Mouse (Mus musculus): Measurements from ENCODE around the gene Acsm4. TPM values are rescaled to one million over a fixed set of nuclear protein-coding genes. Genes with fewer than 3 reads are reported as not detected.
A peak's percentile ranks its signal among the peaks of the same experiment; 100 is the strongest.

Acsm4 gene
- polyA plus RNA-seq (2015; fragmentation: Nextera tagmentation; extraction: Ambion mirVana): 11.7 and 21.4 TPM in 2 replicates

GRCm38 (mm10) chr7:119689726-119690125 lies at the start of gene Acsm4:
Gene Acsm4, plus strand, starts transcription at chr7:119690026.
- ATAC-seq (ENCODE audit: insufficient number of reproducible peaks, low FRiP score, low TSS enrichment, low read depth): no peak
- Histone ChIP-seq H3K4me2 (replicated peaks) (no peak within 1 kb of the TSS), H3K4me3 (replicated peaks) (no peak within 1 kb of the TSS), H3K4me1 (no peaks in the 10 kb centered on the region), H3K27me3 (no peaks in the 10 kb centered on the region), H3K36me3 (no peaks in the 10 kb centered on the region), H3K9me3 (replicated peaks) (no peaks in the 10 kb centered on the region), H3K9ac (no peak within 1 kb of the TSS), H3K27ac (replicated peaks) (no peak within 1 kb of the TSS)
- 61% methylated on average over 5 of the region's 5 CpGs for WGBS

DNA sequence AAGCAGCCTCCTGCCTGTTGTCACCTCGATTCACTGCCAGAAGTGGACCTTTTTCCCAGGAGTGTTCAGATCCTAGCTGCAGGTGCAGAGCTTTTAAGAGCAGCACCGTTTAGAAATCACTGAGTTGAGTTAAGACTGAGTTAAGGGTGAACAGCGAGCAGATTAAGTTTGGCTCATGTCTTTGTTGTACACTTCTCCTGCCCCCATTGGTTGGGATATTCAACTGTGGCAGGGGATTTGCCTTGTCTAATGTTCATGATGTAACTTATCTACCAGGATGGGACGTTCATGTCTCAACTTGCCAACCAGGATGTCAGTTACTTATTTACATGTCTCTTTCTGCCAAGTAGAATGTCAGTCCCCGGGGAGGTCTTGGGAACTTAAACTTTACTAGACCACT lies 47.5 kb upstream of the Acsm4 start:
- ATAC-seq (ENCODE audit: insufficient number of reproducible peaks, low FRiP score, low TSS enrichment, low read depth): no peak
- H3K27me3 ChIP-seq: no peaks in the 10 kb centered on the region
- no peak overlapping the region for H3K27ac ChIP-seq (replicated peaks)
- H3K9me3 ChIP-seq (replicated peaks): no peaks in the 10 kb centered on the region
- H3K4me2 ChIP-seq (replicated peaks): no peak overlapping the region
- no peak overlapping the region for H3K4me3 ChIP-seq (replicated peaks)
- 64% methylated on average over 5 of the region's 5 CpGs for WGBS
- H3K9ac ChIP-seq: no peak overlapping the region
- no peaks in the 10 kb centered on the region for H3K36me3 ChIP-seq
- no peaks in the 10 kb centered on the region for H3K4me1 ChIP-seq

- 88% methylated on average over 3 of the region's 3 CpGs for WGBS
- H3K27ac ChIP-seq (replicated peaks): no peak overlapping the region
- no peak overlapping the region for H3K4me2 ChIP-seq (replicated peaks)
- no peaks in the 10 kb centered on the region for H3K27me3 ChIP-seq
- H3K9me3 ChIP-seq (replicated peaks): no peaks in the 10 kb centered on the region
- no peaks in the 10 kb centered on the region for H3K4me1 ChIP-seq
- no peak overlapping the region for H3K9ac ChIP-seq
- no peak for ATAC-seq (ENCODE audit: insufficient number of reproducible peaks, low FRiP score, low TSS enrichment, low read depth)
- no peaks in the 10 kb centered on the region for H3K36me3 ChIP-seq
- H3K4me3 ChIP-seq (replicated peaks): no peak overlapping the region
Observed at GRCm38 (mm10) chr7:119667893-119668292, 21.9 kb upstream of the Acsm4 start.

DNA sequence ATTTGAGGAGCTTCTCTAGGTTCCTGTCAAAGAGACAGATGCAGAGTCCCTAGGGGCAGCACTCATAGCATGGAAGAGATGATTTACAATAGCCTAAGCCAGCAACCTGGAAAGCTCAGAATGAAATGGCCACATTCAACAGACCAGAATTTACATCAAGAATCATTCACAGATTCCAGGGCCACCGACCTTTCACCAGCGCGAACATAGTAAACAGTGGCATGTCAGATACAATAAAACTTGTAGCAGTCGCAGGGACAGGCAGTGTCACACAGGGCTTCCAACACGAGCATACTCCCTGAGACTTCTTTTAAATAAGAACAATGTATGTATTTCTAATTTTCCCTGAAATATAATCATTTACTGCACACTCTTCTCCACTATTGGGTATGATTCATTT lies 19.4 kb upstream of the Acsm4 start:
- no peak overlapping the region for H3K4me2 ChIP-seq (replicated peaks)
- no peaks in the 10 kb centered on the region for H3K9me3 ChIP-seq (replicated peaks)
- H3K4me1 ChIP-seq: no peaks in the 10 kb centered on the region
- no peak overlapping the region for H3K27ac ChIP-seq (replicated peaks)
- no peak overlapping the region for H3K9ac ChIP-seq
- no peak overlapping the region for H3K4me3 ChIP-seq (replicated peaks)
- H3K27me3 ChIP-seq: no peaks in the 10 kb centered on the region
- no peaks in the 10 kb centered on the region for H3K36me3 ChIP-seq
- ATAC-seq (ENCODE audit: insufficient number of reproducible peaks, low FRiP score, low TSS enrichment, low read depth): no peak
- WGBS: 76% methylated on average over 5 of the region's 5 CpGs

DNA sequence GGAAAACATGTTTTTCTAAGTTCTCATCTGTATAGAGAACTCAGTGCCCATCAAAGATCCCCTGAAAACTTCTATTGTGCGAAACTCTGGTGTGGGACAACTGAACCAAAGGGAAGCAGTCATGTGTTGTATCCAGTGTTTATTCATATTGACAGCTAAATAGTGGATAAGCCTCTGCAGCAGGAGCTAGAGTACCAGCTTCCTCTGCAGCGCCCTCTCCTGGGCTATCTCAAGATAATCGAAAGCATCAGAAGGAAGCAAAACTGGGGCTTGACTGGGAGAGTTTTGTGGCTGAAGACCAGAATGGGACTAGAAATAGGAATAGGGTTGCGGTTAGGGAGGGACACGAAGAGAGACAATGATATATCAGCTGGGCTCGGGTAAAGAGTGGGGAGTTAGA lies 18.9 kb upstream of the Acsm4 start:
- 46% methylated on average over 6 of the region's 6 CpGs for whole genome bisulfite sequencing
- Histone ChIP-seq H3K9me3 (replicated peaks) (no peaks in the 10 kb centered on the region), H3K27me3 (no peaks in the 10 kb centered on the region), H3K4me2 (replicated peaks) (no peak overlapping the region), H3K27ac (replicated peaks) (no peak overlapping the region), H3K4me1 (no peaks in the 10 kb centered on the region), H3K36me3 (no peaks in the 10 kb centered on the region), H3K9ac (no peak overlapping the region), H3K4me3 (replicated peaks) (no peak overlapping the region)
- ATAC-seq (ENCODE audit: insufficient number of reproducible peaks, low FRiP score, low TSS enrichment, low read depth): no peak

DNA sequence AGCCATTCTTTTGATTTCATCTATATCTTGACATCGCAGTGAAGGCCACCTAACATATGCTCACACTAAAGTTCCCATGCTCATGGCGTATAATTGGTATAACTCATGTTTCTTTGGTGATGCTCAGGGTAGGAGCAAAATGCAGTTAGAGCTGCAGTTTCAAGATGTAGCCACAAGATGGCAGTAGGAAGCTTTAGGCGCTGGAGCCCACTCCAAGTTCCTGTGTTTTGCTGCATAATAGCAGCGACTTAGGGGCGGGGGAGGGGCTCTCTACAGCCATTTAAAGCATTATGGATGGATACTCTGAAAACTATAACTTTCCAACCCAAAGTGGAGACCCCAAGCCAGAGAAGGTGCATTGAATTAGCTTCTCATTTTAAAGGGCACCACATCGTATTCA lies 16.4 kb upstream of the Acsm4 start:
- Histone ChIP-seq H3K4me2 (replicated peaks) (no peak overlapping the region), H3K27ac (replicated peaks) (no peak overlapping the region), H3K9me3 (replicated peaks) (no peaks in the 10 kb centered on the region), H3K4me3 (replicated peaks) (no peak overlapping the region), H3K4me1 (no peaks in the 10 kb centered on the region), H3K36me3 (no peaks in the 10 kb centered on the region), H3K27me3 (no peaks in the 10 kb centered on the region), H3K9ac (no peak overlapping the region)
- peak; percentile 39; the same call in 1 of the 2 replicates for ATAC-seq (ENCODE audit: insufficient number of reproducible peaks, low FRiP score, low TSS enrichment, low read depth)
- WGBS: 16% methylated on average over 6 of the region's 6 CpGs

DNA sequence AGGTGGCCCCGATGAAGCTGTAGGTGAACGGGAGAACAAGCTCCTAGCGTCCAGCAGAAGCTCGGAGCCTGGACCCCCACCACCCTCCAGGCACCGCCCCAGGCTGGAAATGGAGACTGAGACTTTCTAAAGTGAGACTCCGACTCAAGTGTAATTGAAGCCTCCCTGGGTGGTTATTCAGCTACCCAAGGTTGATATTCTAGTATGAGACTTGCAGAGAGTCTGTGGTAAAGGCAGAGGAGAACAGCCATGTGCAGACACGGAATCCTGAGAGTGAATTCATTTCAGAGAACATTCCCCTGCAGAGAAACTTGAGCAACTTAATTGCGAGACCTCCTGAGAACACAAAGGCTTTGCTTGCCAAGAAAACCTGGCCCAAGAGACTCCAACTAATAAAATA lies 9.7 kb upstream of the Acsm4 start:
- ATAC-seq (ENCODE audit: insufficient number of reproducible peaks, low FRiP score, low TSS enrichment, low read depth): 0 out of 2 replicates have a peak, but pooled peaks have one; percentile 72
- H3K27me3 ChIP-seq: no peaks in the 10 kb centered on the region
- H3K36me3 ChIP-seq: no peaks in the 10 kb centered on the region
- H3K9ac ChIP-seq: no peak overlapping the region
- H3K9me3 ChIP-seq (replicated peaks): no peaks in the 10 kb centered on the region
- H3K4me2 ChIP-seq (replicated peaks): no peak overlapping the region
- WGBS: 42% methylated on average over 8 of the region's 8 CpGs
- no peaks in the 10 kb centered on the region for H3K4me1 ChIP-seq
- H3K4me3 ChIP-seq (replicated peaks): no peak overlapping the region
- H3K27ac ChIP-seq (replicated peaks): no peak overlapping the region

DNA sequence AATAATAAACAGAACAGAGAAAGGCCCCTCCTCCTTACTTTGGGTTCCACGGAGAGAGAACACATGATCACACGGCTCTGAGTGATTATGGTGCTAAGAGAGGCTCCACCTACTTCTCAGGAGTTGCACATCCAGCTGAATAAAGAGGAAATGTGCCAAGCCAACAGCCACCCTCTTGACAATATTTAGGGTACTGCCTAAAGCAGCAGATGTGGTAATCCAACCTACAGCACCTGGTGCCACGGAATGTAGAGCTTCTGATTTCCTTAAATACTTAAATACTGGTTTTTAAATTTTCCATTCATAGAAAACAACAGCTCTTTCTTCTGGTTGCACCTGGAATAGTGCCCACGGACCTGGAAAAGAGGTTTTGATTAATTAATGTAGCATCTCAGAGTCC lies 7.1 kb upstream of the Acsm4 start:
- no peaks in the 10 kb centered on the region for H3K36me3 ChIP-seq
- no peak overlapping the region for H3K4me2 ChIP-seq (replicated peaks)
- no peaks in the 10 kb centered on the region for H3K27me3 ChIP-seq
- 50% methylated on average over 4 of the region's 4 CpGs for WGBS
- no peak overlapping the region for H3K9ac ChIP-seq
- no peak overlapping the region for H3K4me3 ChIP-seq (replicated peaks)
- H3K27ac ChIP-seq (replicated peaks): no peak overlapping the region
- H3K9me3 ChIP-seq (replicated peaks): no peaks in the 10 kb centered on the region
- ATAC-seq (ENCODE audit: insufficient number of reproducible peaks, low FRiP score, low TSS enrichment, low read depth): peak; percentile 43; the same call in 1 of the 2 replicates
- H3K4me1 ChIP-seq: no peaks in the 10 kb centered on the region

GRCm38 (mm10) chr7:119692302-119692701 lies 2.5 kb downstream of the Acsm4 start:
- H3K9ac ChIP-seq: no peak overlapping the region
- H3K4me1 ChIP-seq: no peaks in the 10 kb centered on the region
- H3K4me3 ChIP-seq (replicated peaks): no peak overlapping the region
- no peak overlapping the region for H3K4me2 ChIP-seq (replicated peaks)
- no peaks in the 10 kb centered on the region for H3K27me3 ChIP-seq
- WGBS: 82% methylated on average over 4 of the region's 4 CpGs
- no peaks in the 10 kb centered on the region for H3K36me3 ChIP-seq
- H3K27ac ChIP-seq (replicated peaks): no peak overlapping the region
- H3K9me3 ChIP-seq (replicated peaks): no peaks in the 10 kb centered on the region
- ATAC-seq (ENCODE audit: insufficient number of reproducible peaks, low FRiP score, low TSS enrichment, low read depth): no peak

DNA sequence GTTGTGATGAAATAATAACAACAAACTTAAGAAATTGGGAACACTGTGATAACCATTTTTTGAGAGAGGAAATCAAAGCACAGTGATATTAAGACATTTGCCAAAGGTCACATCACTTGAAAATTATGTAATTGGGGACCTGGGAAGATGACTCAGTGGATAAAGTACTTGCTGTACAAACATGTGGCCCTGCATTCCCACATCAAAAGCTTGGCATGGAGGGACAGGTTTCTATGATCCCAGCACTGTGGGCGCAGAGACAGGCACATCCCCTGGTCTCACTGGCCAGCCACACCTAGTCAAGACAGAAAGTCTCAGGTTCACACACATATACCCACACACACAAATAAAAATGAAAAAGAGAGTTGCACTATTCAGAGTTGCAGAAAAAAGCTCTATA lies 5.1 kb downstream of the Acsm4 start:
- 72% methylated on average over 1 of the region's 1 CpGs for WGBS
- ATAC-seq (ENCODE audit: insufficient number of reproducible peaks, low FRiP score, low TSS enrichment, low read depth): no peak
- H3K27me3 ChIP-seq: no peaks in the 10 kb centered on the region
- H3K36me3 ChIP-seq: no peaks in the 10 kb centered on the region
- H3K4me1 ChIP-seq: no peaks in the 10 kb centered on the region
- no peak overlapping the region for H3K4me2 ChIP-seq (replicated peaks)
- no peak overlapping the region for H3K27ac ChIP-seq (replicated peaks)
- H3K9me3 ChIP-seq (replicated peaks): no peaks in the 10 kb centered on the region
- no peak overlapping the region for H3K9ac ChIP-seq
- H3K4me3 ChIP-seq (replicated peaks): no peak overlapping the region

- Histone ChIP-seq H3K4me1 (no peaks in the 10 kb centered on the region), H3K36me3 (peaks cover 37% of the 10 kb centered on the region), H3K27ac (replicated peaks) (no peak overlapping the region), H3K4me2 (replicated peaks) (no peak overlapping the region), H3K9ac (no peak overlapping the region), H3K27me3 (no peaks in the 10 kb centered on the region), H3K9me3 (replicated peaks) (no peaks in the 10 kb centered on the region), H3K4me3 (replicated peaks) (no peak overlapping the region)
- no peak for ATAC-seq (ENCODE audit: insufficient number of reproducible peaks, low FRiP score, low TSS enrichment, low read depth)
- 92% methylated on average over 7 of the region's 7 CpGs for WGBS
Observed at GRCm38 (mm10) chr7:119714111-119714510, 24.3 kb downstream of the Acsm4 start.

GRCm38 (mm10) chr7:119720253-119720946 lies 30.6 kb downstream of the Acsm4 start, which contains the start of gene Thumpd1:
Gene Thumpd1, minus strand, starts transcription at chr7:119720798.
- Histone ChIP-seq H3K4me1 (peaks cover 5% of the 10 kb centered on the region), H3K4me3 (replicated peaks) (peak within 1 kb of the TSS; percentile 90), H3K9ac (peak within 1 kb of the TSS; percentile 78), H3K27ac (replicated peaks) (peak within 1 kb of the TSS; percentile 76), H3K4me2 (replicated peaks) (peak within 1 kb of the TSS; percentile 75), H3K9me3 (replicated peaks) (no peaks in the 10 kb centered on the region), H3K27me3 (no peaks in the 10 kb centered on the region), H3K36me3 (peaks cover 31% of the 10 kb centered on the region)
- peak; percentile 90 for ATAC-seq (ENCODE audit: insufficient number of reproducible peaks, low FRiP score, low TSS enrichment, low read depth)
- under 1% methylated on average over 60 of the region's 60 CpGs for WGBS

Data from embryonic facial prominence, embryonic 15.5 days (tissue).